Mouse (Mus musculus) left cerebral cortex, postnatal 4 days (tissue): ENCODE results near the gene Ifitm3. TPM values are rescaled to one million over a fixed set of nuclear protein-coding genes. Genes with fewer than 3 reads are reported as not detected.
"Not testable (repeated sequence)": the region's sequence is repeated elsewhere in the genome, so short reads cannot be mapped to it uniquely, and the experiment has no call there.

Source experiments
- DNase-seq: peaks from one replicate; pipeline ENCODE4 v3.0.0-alpha.2; 2022
- intact Hi-C: fragments of 180-260 bp; cut with DNase I; formaldehyde crosslinking; loops from one replicate; pipeline ENCODE4 v1.15.1; 2025
- total RNA-seq, 2 experiments: library from RNA; stranded (reverse); gene quantifications; 2 replicates each; pipeline ENCODE4 v1.2.3; 2021

Gene Ifitm3
- total RNA-seq, 2 experiments from 2014 or later, result 8.9 to 12.8 TPM

DNA sequence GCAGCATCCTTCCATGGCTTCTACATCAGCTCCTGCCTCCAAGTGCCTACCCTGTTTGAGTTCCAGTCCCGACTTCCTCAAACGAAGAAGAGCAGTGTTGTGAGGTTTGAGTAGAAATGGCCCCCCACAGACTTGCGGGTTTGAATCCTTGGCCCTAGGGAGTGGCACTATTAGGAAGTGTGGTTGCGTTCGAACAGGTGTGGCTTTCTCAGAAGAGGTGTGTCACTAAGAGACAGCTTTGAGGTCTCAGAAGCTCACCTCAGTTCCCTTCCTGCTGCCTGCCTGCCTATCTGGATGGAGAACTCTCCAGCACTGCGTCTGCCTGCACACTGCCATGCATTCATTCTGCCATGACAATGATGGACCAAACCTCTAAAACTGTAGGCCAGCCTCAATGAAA, 4.1 kb downstream of the Ifitm3 start:
- no peak for DNase-seq
- intact Hi-C loops, result no loop called here

DNA sequence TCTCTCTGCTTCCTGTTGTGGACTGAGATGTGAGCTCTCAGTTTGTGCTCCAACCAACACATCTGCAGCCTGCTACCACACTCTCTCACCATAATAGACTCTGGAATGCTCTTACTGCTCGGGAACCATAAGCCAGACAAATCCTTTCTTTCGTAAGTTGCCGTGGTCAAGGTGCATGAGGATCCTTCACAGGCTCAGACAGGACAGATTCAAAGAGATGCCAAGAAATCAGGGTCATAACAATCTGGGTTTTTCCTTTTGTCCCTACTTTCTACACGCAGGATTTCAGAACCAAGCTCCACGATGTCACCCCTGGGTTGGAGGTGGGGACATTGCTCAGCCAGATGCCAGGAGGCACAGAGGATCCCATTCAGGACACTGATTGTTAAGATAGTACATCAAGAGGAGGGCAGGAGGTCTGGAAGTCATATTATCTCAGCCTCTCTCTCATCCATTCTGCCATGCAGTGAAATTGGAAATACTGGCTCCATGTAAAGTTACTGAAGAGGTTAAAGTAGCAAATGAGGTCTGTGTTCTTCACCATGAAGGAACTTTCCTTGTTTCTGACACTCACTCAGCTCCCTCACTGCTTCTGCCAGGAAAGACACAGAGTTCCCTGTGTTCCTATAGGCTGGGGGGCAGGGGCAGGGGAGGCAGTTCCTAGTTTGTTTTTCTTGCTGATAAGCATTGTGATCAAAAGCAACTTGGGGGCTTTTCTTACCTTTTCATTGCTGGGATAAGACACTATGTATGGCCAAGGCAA, 7.1 kb downstream of the Ifitm3 start:
- intact Hi-C loops, result no loop called here
- DNase-seq, result no peak

DNA sequence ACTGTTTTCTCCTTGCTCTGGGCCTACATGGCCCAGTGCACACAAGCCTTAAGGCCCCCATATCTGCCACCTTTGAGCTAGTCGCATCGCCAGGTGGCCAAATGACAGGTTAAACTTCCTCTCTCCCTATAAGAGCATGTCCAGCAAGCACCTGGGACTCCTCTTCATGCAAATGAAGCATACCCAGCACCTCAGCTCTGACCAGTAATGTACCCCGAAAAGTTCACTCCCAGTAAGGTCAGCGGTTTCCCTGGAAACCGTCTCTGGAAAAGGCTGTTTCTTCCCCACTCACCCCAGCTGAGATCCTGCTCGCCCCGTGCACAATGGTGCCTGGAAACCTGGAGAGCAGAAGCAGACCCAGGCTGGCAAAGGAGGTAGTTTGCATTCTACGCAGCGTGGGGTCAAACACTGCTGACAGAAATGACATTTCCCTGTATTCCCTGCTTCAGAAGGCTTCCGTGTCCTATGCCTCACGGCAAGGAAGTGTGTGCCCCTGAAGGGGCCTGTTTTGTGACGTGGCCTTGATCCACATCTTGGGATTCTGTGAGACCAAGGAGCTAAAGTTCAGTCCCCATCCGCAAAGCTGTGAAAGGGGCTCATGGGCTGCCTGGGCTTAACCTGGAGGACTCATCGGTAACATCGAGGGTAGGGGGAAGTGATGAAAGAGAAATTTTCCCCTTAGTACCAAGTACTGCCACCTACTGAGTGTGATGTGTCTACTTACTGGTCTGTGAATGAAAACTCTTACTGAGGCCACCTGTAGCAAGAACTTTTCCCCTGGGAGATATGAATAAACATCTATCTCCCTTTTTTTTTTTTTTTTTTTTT, 9.5 kb downstream of the Ifitm3 start:
- DNase-seq, result no peak
- intact Hi-C loops, result no loop called here

DNA sequence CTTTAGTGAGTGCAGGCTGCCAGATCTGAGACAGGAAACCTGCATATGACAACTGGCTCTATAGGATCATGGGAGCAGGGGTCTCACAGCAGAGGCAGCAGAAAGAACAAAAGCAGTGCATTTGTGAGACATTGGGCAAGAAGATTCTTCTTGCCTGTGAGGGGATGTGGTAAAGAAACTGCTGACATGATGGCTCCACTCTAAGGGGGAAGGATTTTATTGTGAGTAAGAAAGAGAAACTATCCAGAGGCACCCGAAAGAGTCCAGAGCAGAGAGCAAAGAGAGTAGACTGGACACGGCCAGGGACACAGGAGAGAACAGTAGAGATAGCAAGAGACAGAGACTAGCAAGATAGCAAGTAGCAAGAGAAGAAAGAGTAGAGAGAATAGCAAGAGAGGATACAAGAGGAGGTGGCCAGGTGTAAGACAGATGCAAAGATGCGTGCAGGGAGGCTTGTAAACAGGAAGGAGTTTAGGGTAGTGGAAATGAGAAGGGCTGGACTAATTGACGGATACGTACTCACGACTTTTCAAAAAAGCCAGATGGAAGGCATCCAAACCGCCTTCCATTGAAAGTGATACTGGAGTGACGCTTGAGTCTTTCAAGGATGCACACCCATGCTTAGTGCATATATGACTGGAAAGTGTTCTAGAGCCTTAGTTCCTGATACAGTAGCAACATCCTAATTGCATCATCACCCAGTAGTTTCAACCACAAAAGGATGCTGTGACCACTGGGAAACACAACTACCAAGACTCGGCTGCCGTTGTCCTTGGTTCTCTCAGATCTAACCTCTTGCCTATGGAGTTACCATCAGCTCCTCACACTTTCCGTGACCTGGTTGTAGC, 11.5 kb downstream of the Ifitm3 start:
- intact Hi-C loops, result no loop called here
- no peak for DNase-seq

DNA sequence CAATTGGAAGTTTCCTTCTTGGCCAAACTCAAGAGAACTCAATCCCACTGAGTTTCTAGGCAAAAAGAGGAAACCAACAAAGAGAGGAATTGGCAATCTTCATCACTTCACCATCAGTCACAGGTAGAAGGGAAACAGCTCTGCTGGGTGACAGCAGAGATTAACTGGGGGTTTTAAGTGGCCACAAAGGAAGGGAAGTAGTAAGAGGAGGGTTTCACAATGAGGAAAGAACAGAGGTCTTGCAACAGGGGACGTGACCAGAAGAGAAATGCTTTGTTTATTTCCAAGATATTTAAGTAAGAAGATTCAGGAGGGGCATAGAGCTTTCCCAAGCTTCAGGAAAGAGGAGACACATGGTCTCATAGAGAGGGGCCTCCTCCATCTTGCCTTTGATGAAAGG, 12.8 kb downstream of the Ifitm3 start:
- DNase-seq, result no peak
- intact Hi-C loops, result no loop called here

DNA sequence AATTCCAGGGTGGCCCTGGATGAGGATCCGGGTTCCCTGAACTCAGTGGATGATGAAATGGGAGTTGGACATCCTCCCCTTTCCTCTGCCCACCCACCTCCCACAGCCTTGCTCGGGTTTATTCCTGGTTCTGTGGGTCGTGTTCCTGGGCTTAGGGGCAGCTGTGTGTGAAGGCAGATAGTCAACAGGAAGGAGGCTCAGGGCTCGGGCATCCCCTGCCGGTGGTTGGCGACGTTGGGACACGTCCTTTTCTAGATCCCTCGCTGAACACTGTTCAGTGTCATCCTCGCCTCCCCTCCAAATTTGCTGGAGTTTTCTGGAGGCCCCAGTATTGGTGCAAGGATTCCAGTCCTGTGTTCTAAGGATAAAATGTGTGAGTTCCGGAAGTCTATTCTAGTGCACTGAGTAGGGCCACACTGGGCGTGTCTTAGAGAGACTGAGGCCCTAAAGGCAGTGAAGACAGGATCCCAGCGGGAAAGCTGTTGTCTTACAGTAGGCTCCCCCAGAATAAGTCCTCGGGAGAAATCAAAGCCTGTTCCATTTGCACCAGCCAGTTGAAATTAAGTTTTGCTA, 19.4 kb downstream of the Ifitm3 start:
- DNase-seq, result no peak

DNA sequence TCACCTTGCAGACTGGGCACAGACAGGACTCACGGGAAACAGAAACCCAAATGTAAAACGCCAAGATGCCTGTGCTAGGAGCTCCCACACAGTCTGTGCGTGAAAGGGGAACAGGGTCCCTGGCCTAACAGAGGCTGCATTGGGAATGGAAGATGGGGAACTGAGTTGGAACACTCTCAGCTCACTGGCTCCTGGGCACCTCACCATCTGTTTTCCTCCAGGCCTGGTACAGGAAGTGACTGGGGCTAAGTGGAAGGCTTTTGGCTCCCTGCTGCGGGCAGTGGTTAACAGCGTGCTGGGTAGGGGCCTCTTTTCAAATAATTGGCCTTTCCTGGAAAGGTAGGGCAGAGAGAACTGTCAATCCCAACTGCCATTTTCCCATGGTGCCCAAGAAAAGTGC, 19.9 kb downstream of the Ifitm3 start:
- DNase-seq, result no peak
- intact Hi-C loops, result no loop called here

More for the DNA sequence above, 19.4 kb downstream of the Ifitm3 start:
- intact Hi-C loops, result no loop called here

DNA sequence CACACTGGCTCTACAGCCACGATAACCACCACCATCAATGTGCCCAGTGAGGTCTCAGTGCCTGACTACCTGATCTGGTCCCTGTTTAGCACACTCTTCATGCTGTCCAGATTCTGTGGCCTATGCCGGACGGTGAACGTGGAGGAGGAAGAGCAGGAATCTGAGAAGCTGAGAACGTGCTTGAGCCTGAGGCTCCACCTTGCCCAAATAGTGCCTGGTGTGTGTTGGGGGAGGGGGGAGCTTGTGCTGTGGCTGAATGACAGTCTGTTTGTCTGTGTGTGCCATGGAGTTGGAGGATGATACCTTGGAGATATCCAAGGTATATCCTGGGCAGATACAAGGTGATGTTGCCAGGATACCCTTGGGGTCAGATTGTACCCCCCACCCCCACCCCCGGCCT, 20.4 kb downstream of the Ifitm3 start:
- DNase-seq, result no peak
- intact Hi-C loops, result no loop called here

DNA sequence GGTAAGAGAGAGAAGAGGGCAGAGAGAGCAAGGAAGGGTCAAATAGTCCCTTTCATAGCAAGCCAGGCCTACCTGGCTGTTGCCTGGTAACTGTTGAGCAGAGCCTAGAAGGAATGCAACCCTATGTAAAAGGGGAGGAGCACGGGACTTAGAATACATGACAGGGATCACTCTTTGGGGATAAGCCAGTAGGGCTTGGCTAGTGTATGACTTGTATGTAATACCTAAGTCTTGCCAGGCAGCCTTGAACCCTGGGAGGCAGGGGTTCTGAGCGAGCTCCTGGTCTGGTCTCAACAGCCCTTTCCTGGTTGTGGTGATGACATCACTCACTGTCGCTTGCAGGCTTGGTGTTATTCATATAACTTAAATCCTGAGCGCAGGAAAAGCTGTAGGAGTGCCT, 21.5 kb downstream of the Ifitm3 start:
- DNase-seq, result no peak
- intact Hi-C loops, result no loop called here

DNA sequence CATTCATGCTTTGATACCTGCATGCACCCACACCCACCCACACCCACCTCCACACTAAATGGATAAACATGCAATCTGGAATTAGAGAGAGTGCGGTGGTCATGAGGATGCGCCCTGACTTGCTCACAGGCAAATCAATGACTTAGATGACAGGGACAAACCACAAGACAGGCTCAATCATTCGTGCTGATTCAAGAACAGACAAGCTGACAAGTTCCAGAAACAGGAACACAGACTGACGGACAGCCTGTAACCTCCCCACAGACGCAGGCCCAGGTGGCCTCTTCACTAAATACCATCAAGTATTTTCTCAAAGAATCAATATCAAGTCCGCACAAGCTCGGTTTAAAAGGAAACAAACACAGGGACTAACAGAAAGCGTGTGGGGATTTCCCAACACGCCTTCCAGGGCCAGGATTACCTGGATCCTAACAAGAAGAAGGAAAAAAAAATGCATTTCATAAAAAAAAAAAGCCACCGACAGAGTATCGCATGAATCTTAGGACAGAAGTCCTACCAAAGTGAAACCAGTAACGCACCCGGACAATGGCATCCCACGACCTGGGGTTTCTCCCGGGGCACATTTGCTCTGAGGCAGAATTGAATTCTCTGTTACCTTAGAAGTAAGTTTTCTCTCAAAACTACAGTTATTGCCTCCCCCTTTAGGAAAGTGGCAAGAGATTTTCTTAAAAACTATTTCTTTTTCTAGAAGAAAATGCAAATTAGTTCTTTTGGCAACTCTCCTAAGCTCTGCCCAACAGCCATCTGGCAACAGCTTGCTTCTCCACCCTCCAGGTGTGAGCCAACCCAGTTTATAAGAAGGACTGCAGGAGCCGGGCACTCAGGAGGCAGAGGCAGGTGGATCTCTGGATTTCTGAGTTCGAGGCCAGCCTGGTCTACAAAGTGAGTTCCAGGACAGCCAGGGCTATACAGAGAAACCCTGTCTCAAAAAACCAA, 23.1 kb downstream of the Ifitm3 start:
- DNase-seq, result no peak
- intact Hi-C loops, result no loop called here

DNA sequence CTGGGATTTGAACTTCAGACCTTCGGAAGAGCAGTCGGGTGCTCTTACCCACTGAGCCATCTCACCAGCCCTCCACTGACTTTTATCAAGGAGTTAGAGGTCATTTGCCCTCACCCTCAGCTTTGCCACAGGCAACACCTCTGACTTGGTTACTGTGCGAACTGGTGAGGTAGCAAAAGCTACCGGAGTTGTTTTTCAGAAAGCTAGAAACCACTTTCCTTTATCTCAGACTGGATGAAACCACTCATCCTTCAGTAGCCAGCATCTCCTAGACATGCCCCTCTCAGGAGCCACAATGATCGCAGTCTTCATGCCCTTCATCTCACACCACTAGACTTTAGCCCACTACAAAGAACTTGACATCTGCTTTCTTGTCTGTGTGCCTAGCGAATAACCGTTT, 27.6 kb downstream of the Ifitm3 start:
- intact Hi-C loops, result no loop called here
- no peak for DNase-seq

DNA sequence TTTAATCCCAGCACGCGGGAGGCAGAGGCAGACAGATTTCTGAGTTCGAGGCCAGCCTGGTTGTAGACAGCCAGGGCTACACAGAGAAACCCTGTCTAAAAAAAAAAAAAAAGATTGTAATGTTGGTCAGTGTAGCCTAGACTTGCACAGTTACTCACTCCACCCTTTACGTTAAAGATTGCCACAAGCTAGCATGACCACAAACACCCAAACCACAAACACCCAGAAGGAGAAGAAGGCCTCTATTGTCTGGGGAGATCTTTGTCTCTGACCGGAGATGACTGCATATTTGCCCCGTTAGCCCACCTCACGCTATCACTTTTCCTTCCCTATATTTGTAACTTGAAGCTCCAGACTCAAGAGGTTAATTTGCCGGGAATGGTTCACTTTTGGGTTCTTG, 28.9 kb downstream of the Ifitm3 start:
- DNase-seq, result no peak
- intact Hi-C loops, result no loop called here

DNA sequence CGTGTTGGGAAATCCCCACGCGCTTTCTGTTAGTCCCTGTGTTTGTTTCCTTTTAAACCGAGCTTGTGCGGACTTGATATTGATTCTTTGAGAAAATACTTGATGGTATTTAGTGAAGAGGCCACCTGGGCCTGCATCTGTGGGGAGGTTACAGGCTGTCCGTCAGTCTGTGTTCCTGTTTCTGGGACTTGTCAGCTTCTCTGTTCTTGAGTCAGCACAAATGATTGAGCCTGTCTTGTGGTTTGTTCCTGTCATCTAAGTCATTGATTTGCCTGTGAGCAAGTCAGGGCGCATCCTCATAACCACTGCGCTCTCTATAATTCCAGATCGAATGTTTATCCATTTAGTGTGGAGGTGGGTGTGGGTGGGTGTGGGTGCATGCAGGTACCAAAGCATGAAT, 33.9 kb downstream of the Ifitm3 start:
- intact Hi-C loops, DNase-seq: not testable (repeated sequence)

DNA sequence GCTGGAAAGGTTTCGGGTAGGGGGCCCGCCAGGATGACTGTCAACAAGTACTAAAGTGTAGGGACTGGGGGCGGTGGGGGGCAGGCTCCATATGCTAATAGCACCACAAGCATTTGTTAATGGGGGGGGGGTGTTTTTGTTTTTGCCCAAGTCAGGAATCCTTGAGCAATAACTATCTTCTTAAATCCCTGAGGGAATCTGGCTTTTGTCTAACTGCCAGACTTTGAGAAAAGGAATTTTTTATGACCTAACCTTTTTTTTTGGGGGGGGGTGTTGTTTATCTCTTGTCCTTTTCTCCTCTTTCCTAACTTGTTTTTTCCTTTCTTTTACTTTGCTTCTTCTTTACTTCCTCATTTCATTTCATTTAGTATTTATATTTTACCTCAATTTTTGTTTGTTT, 35.1 kb downstream of the Ifitm3 start:
- intact Hi-C loops, result no loop called here
- no peak for DNase-seq

DNA sequence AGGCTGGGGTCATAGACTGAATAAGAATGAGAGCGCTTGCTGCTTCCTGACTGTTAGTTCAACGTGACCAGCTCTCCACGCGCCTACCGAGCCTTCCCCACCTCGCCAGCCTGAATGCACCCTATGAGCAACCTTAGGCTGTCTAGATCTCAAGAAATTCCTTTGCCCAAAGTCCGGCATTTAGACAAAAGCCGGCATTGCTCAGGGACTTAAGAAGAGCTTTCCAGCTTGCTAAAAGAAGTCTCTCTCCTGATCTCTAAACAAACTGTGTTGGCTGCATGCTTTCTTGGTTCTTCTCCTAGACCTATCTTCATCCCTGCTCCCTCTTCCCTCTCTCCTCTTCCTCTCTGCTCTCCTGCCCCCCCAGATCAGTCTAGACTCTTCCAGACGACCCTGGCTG, 35.6 kb downstream of the Ifitm3 start:
- intact Hi-C loops, result no loop called here

DNA sequence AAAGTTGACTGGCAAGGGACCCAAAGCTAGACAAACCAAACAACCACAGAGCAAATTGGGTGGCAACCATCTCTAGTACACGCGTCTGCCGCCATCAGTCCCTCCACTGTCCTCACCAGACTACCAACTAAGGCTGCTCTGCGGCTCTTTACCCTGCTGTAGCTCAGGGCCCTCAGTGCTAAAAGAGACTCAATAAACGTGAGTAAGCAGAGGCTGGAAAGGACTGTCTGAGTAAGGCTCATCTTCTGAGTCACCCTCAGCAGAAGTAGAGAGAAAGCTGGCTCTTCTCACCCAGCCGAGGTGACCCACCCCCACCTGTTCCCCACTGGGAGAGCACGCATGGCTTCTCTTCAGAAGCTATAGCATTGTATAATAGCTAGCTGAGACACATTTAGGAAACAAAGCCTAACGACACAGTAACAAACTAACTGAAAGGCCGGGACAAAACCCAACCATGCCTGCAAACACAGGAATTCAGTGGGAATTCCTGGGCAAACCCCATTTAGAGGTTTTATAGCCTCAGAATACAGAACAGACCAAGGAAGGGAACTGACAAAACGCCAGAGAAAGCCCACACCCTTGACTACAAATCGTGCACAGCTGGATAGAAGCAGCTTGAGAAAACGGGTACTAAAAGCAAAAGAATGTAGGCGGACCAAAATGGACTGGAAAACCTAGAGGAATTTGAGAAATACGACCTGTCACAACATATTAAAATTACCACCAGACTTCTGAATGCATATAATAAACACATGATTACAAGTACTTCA, 37.0 kb downstream of the Ifitm3 start:
- no peak for DNase-seq
- intact Hi-C loops, result no loop called here

More for the DNA sequence above, 35.6 kb downstream of the Ifitm3 start:
- no peak for DNase-seq

DNA sequence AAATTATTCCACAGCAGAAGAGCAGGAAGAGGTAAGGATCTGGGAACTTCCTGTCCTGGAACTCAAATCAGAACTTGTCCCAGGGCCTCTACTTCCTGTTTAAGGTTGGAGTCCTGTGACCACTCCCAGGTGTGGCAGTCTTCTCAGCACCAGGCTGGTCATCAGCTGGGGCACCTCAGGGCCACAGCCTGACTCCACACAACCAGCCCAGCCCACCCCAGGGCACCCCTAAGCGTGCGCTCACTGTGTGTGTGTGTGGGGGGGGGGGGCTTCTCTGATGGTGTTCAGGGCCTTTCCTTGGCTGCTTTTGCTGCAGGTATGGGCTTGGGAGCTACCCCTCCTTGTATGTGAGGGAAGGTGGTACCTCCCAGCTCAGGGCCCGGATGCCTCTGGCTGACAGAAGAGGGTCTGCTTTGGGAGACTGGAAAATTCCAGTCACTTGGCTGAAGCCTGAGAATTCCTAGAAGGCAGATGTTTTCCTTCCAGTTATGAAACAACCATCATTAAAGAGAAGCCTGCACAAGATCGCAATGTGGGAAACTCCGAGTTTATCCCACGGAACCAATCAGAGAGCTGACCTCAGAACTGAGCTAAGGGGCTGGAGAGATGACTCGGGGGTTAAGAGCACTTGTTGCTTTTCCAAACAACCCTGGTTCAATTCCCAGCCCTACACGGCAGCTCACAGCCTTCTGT, 38.9 kb downstream of the Ifitm3 start:
- no peak for DNase-seq
- intact Hi-C loops, result no loop called here

DNA sequence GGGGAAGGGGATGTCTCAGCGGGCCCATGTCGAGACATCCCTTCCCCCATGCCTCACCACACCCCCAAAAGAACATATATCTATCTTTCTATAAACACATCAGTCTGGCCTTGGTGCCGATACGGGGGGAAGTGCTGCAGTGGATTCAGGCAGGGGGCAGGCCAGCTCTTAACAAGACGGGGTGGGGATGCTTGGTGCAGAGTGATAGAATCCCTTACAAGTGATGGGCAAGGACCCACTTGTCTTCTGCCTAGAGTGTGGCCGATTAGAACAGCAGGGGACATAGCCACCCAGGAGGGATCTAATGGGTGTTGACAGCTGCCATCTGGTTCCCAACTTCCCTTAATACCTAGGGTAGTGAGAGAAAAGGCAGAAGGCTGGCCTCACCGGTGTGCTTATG, 39.6 kb downstream of the Ifitm3 start:
- no peak for DNase-seq
- intact Hi-C loops, result no loop called here
